Mouse (Mus musculus) left cerebral cortex, adult 18-20 months (tissue): ENCODE data around the gene Baz2a. TPM values are rescaled to one million over a fixed set of nuclear protein-coding genes. Genes with fewer than 3 reads are reported as not detected.
"Not testable (repeated sequence)": the region's sequence is repeated elsewhere in the genome, so short reads cannot be mapped to it uniquely, and the experiment has no call there.

Experiments used
- DNase-seq, 2 experiments: peaks; one replicate each; pipeline ENCODE4 v3.0.0; 2021 to 2022; ENCODE audit warnings: low spot score in 2 of 2, mixed read lengths in 1 of 2
- total RNA-seq, 2 experiments: library from RNA; stranded (reverse); gene quantifications; 2 replicates each; pipeline ENCODE4 v1.2.3; 2021

Baz2a gene
- total RNA-seq, 2 experiments from 2014 or later: 40.3 to 40.4 TPM

DNA sequence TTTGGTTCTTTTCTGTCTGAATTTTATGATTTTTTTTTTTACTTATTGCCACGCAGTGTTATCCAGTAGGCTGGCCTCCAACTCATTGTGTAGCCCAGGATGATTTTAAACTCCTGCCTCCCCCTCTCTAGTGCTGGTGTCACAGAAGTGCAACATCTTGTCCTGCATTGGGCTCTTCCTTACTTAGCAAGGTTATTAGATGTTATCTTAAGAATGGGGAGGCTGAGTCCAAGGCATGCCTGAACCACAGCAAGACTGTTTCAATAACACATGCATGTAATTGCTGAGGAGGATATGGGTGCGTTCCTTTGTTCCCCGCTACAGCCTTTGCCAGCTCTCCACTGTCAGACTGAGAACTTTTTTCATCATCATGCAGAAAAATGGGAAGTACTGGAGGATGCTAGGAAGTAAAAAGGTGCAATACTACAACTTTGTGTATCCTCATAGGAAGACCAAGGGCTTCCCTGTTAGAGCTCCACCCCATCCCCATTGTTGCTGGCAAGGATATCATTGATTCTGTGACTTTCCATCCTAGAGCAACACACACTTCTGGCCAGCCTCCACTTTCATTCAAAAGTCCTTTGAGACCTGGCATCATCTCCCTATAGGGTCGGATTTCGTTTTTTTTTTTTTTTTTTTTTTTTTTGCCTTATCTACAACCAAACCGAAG, 9.4 kb upstream of the Baz2a start:
- no peak for DNase-seq

DNA sequence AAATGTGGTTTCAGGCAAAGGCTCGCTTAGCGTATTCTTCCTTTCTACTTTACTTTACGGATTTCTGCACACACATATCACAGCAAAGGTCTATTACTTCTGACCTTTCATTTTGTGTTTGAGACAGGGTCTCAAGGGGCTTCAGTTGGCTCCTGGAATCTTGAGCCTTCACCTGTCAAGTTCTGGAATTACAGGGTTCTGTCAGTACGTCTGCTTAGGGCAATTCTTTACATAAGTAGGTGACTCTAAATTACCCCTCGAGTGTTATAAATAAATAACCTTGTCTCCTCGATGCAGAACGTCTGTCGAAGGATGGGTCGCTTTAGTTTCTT, 8.9 kb upstream of the Baz2a start:
- no peak for DNase-seq

DNA sequence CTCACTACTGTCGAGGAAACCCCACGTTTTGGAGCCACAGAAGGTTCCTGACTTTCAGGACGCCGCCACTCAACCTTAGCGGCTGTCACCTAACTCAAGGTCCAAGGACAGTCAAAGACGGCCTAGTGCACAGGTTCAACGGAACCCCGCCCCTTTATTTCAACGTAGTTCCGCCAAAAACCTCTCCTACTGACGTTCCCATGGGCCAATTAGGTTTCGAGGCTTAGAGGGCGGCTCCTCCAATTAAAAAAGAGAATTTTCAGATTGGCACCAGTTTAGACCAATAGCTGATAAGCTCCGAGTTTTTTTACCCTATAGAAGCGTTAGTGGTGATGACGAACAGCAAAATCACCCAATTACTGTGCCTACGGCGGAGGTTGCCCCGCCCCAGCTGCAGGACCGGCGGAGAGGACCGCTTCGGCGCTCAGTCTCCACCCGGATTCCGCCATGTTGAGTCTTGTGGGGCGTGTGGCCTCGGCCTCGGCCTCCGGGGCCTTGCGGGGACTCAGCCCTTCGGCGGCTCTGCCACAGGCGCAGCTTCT, 8.4 kb upstream of the Baz2a start, which contains the start of gene Atp5b:
Atp5b (plus strand) TSS at position 394 of the 542 bp plus-strand sequence.
- DNase-seq: peak; percentile 96 to 98

DNA sequence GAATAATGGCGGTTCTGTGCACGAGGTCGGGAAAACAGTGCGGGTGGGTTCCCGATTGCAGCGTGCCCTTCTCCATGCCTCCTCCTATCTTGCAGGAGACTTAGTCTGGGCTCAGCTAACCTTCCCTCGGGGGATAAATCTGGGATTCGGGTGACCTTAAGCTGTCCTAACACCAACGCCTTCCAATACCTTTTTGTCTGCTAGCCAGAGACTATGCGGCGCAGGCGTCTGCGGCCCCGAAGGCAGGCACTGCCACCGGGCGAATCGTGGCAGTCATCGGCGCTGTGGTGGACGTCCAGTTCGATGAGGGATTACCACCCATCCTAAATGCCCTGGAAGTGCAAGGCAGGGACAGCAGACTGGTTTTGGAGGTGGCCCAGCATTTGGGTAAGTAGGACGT, 7.7 kb upstream of the Baz2a start:
- DNase-seq: peak in 1 of 2 experiments; percentile 36

DNA sequence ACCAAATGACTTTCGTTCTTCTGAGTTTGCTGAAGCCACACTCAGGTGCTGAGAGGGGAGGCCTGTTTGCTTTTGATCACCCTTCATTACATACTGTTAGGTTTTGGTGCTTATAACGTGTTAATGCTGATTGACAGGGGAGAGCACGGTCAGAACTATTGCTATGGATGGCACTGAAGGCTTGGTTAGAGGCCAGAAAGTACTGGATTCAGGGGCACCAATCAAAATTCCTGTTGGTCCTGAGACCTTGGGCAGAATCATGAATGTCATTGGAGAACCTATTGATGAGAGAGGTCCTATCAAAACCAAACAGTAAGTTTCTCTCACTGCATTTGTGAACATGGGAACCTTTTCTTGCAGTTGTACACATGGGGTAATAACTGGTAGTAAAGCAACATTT, 7.2 kb upstream of the Baz2a start:
- DNase-seq: no peak

DNA sequence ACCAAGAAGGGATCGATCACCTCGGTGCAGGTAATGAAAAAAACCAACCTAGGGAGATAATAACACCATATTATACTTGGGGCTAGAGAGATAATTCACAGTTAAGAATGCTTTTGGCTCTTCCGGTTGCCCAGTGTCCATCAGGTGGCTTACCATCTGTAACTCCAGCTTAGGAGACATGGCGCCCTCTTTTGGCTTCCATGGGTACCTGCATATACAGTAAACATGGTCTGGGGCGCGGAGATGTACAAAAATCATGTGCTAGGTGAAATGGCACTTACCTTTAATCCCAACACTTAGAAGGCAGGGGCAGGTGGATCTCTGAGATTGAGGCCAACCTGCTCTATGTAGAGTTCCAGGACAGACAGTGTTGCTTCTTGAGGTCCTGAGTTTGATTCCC, 5.0 kb upstream of the Baz2a start:
- no peak for DNase-seq

DNA sequence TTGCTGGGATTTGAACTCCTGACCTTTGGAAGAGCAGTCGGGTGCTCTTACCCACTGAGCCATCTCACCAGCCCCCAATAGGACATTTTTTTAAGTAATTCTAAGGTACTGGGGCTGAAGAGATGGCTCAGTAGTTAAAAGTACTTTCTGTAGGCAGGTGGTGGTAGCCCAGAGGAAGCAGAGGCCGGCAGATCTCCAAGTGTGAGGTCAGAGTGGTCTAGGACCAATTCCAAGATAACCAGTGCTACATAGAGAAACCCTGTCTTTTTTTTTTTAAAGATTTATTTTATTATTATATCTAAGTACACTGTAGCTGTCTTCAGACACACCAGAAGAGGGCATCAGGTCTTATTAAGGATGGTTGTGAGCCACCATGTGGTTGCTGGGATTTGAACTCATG, 4.2 kb upstream of the Baz2a start:
- not testable (repeated sequence) for DNase-seq

DNA sequence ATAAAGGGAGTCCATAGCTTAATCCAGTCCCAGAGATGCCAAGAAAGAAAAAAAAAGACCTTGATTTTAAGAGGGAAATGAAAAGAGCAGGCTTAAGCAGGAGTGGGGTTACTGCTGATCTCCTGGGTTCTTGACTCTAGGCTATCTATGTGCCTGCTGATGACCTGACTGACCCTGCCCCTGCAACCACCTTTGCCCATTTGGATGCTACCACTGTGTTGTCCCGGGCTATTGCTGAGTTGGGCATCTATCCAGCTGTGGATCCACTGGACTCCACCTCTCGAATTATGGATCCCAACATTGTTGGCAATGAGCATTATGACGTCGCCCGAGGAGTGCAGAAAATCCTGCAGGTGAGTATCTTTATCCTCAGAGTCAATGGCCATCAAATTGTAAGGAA, 3.2 kb upstream of the Baz2a start:
- no peak for DNase-seq

DNA sequence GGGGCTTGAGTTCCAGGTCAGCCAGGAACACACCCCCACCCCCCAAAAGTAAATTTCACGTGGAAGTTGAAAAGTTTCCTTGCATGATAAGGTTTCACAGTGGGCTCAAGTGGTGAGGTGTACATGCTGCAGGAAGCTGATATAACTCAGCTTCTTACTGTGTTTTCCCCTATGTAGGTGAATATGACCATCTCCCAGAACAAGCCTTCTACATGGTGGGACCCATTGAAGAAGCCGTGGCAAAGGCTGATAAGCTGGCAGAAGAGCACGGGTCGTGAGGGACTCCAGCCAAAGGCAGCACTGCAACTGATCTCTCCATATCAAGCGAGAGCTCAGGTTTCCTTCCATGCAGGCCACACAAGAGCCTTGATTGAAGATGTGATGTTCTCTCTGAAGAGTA, 1.5 kb upstream of the Baz2a start:
- no peak for DNase-seq

DNA sequence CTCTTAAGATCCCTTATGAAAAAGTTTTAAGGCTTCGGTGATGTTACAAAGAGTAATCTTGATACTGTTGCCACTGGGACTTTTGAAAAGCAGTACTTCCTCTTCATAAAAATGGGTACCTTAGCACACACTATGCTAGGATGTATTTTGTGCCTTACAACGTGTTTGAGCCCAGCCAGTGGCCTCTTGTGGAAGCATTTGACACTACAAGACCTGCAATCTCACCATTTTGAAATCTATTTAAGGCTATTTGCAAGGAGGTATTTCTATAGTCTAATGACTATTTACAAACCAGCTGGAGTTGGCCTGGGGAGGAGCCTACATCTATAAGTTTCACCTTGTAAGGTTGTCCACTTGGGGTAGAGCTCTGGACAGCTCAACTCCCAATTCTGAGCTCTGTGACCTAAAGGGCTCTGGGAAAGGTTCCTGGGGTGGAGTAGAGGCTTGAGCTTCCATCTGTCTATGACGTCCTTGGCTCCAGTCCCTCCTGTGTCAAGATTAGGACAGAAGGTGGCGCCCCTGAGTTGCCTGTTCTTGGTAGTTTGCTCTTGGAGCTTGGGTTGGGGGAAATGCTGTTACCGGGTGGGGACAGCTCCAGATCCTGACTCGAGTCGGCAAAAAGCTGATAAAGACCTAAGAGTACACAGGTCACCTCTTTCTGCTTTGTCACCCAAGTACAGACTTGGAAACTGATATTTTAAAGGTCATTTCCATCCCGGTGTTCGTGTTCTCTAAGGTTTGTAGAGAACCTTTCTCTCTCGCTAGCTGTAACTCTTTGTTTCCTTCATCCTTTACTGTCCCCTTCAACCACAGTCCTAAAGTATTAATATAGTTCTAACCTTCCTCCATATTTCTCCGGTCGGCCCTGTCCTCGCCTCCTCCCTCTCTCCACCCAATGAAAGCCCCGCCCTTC, 470 bp upstream of the Baz2a start:
- DNase-seq: peak; percentile 84 to 86

DNA sequence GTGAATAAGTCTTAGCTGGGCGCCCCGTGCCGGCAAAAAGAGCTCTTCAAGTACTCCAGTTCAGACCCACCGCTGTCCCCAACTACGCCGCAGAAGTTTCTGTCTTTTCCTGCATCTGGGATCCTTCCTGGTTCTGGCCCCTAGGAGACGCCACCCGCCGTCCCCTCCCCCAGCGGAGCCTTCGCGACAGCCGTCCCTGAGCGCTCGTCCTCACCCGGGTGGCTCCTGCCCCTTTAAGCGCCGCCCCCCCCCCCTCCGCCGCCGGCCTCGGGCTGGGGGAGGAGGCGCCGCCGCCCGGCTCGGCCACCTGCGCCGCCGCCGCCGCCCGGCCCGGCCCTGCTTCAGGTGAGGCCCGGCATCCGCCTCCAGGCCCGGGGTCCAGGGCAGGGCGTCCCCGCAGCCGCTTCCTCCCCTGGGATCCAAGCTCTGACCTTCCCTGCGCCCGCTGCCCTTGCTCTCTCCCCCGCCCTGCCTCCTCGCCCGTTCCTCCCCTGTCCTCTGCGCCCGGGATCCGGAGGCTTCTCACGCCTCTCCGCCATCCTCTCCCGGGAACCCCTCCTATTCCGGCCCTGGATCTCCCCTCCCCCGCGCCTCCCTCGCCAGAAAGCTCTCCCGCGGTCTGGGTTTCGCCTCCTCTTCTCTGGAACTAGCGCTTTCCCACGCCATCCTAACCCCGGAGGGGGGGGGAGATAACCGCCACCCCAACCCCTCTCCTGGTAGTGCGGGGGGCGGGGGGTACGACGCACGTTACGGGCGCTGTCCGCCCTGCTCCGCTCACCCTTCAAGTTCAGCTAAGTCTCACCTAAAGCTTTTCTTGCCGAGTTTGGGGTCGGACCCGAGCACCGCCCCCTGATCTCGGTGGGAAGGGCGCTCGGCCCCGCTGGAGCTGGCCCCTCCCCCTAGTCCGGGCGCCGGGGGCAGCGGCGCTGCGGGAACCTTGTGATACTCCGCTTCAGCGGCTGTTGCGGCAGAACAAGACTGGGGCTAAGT, 1.4 kb downstream of the Baz2a start:
- DNase-seq: peak; percentile 70 to 76

DNA sequence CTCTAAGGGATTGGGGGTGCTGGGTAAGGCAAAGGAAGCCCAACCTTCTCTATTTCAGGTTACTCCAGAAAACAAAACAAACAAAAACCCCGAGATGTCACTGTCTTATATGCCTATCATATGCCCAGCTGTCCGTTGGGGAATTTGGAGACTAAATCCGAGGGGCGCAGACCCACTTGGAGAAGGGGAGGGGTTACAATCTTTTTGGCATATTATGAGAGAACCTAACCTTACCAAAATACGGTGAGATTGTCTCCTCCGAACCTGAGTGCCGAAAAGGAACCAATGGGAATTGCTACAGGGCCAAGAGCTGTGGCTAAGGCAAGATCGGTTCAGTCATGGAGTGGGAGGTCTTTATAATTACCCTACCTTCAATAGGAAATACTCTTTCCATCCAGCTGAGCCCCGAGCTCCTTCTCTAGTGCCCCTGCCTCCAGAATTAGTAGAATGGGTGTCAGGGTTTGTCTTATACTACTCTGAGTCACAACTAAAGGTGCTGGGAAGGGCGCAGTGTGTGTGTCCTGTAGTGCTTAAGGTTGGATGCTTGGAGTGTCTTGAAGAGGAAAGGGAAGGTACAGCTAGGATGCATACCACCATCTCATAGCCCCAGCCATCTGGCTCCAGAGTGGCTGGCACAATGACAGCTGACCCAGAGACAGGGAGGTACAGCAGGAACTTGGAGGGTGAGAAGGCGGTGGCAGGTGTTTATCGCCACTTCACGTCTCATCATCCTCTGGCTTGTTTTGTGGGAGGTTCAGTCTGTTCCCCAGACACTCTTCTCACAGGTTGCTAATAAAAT, 2.3 kb downstream of the Baz2a start:
- peak in 1 of 2 experiments; percentile 19 for DNase-seq

DNA sequence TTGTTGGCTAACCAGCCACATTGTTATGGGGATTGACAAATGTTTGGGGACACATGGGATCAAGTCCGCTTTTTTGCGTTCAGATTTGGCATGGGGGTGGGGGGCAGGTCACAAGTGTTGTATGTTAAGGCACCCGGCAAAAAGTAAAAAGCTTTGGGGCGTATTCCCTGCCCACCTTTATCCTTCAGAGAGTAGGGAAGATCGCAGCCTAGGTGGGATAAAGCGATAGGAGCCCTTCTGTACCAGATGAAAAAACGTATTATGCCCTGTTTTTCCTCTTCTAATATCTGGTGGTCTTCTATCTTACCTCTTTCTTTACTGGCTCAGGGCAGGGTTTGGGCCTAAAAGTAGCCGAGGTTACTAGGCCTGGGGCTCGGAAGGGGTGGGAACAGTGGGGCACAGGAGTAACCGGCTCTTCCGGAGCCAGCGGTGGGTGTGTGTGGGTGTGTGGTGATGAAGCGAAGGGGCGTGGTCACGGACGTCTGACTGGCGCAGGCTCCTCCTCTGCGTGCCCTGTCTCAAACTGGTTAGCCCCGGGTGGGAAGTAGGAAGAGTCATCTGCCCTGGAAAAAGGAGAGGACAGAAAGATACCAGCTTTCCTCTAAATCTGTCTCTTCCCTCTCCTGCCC, 3.1 kb downstream of the Baz2a start:
- peak; percentile 63 to 72 for DNase-seq

DNA sequence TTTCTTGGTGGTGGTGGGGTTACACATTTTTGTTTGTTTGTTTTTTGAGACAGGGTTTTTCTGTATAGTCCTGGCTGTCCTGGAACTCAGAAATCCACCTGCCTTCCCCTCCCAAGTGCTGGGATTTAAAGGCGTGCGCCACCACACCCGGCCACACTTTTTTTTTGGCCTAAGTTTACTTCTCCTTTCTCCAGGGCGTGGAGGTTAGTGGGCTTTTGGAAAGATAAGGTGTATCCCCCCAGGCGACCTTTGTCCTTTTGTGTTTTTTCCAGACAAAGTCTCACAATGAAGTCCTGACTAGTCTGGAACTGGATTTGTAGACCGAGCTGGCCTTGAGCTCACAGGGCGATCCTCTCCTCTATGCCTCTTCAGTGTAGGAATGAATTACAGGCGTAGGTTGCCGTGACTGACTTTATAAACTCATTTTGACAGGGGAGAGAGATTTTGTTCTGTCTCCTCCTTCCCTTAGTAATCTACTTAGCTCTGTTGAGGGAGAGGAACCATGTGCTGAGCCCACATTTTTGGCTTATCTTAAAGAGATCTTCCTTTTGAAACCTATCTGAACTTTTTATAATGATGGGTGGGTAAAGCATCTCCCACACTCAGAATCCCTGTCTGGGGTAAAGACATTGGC, 3.7 kb downstream of the Baz2a start:
- DNase-seq: no peak

DNA sequence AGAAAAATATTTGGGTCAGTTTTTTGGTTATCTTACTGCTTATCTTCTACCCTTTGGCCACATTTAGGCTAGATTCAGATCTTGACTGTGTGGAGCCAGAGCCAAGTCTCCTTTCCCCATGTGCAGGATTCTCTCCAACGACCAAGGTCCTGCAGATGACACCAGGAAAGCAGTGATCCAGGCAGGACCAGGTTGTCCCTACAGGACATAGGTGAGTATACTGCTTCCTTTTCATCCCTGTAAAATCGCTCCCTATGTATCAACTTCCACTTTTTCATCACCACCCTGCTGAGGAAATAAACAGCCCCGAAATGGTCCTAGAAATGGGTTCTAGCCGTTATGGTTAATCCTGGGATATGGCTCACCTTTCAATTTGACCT, 4.9 kb downstream of the Baz2a start:
- DNase-seq: no peak

DNA sequence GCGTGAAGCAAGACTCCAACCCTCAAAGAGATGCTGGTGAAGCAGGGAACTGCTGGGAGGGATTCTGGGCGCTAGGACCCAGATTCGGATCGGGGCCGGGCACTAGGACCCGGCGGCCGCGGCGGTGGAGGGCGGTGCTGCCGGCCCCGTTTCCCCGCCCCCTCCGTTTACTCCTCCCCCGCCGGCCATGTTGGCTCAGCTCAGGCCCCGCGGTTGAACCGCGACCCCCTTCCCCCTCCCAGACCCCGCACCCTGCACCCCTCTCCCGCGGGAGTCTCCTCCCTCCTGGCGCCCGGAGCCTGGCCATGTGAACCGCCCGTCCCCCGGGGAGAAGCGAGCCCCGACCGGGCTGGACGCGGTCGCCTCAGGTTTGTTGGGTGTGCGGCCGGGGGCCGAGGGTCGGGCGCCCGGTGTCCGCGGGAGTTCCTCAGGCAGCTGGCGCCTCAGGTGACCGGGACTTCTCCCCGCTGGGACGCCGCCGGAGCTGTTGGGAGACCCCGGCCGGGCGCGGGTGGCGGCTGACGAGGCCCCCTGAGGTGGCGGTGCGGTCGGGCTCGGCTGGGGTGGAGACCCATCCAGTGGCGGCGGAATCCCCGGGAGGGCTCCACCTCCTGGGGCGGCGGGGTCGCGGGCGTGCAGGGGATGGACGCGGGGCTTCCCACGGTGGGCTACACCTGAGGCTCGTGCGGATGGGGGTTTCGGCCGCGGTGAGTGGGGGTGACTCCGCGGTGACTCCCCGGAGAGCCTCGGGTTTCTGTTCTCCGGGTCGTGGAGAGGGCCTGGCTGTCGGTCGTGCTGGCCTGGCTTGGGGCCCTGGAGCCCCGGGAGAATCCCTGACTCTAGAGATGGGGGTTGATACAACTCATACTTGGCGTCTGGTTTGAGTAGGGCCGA, 5.6 kb downstream of the Baz2a start:
- peak; percentile 87 to 91 for DNase-seq

DNA sequence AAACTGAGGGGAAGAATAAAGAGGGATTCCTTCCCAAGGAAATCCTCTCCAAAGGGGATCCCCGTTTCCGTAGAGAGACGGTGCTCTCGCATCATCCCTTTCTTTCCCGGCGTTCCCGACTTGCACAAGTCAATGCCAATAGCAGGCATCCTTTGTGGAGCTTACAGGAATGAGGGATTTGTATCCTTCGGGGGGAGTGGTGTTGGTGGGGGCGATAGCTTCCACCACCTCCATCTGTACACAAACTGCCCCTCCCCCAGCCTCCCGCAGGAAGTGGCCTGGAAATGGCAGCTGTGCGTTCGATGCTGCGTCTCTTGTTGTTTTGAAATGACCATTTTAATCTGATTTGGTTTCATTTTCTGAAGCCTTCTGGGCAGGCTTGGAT, 6.2 kb downstream of the Baz2a start:
- DNase-seq: peak; percentile 55 to 56

DNA sequence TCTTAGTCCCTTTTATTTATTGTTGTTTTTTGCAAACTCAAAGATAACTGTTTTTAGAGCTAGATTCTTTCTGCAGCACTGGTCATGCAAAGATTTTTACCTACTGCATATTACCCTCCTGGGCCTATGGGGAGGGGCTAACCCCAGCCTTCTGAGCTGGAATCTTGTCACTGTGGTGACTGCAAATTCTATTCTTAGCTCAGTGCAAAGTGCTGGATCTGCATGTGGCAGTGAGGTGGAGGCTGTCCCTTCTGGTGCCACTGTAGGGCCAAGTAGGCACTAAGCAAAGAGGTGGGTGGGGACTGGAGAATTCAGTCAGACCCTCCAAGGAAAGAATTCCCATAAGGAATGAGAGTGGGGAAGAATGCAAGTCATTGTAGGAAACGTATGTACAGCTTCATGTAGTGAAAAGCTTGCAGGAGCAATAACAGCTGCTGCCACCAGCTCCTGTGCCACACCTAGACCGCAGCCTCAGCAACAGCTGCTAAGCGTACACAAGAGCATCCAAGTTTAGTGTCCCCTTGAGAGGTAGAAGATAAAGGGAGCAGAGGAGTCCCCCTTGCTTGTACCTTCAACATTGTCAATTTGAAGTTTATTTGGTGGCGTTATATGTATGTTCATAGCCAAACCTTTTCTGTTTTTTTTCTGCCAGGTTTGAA, 18.9 kb downstream of the Baz2a start:
- no peak for DNase-seq
